Comparison of ENCODE assay signal across 8 mouse cellular contexts in genomic region chr16:95615579-95615978, GRCm38 (mm10). TPM values are rescaled to one million over a fixed set of nuclear protein-coding genes. Genes with fewer than 3 reads are reported as not detected.
DNase-seq lines count a peak whose midpoint lies in the region; TF ChIP-seq lines count a peak whose summit lies in the region.

No protein-coding gene starts in this region.

- 36% methylated on average over 6 of the region's 6 CpGs for WGBS in bone marrow, adult 2 months

- no peak overlapping the region for H3K27ac ChIP-seq in left cerebral cortex, adult 2 months
- no peak overlapping the region for H3K27ac ChIP-seq in bone marrow, adult 2 months (ENCODE audit: control insufficient read depth, insufficient read depth, low read depth, low read length, poor library complexity)

- H3K4me3 ChIP-seq in left cerebral cortex, adult 2 months: no peak overlapping the region
- no peak overlapping the region for H3K4me3 ChIP-seq in bone marrow, adult 2 months (replicated peaks; ENCODE audit: control insufficient read depth, low read depth, low read length)

- H3K4me1 ChIP-seq in bone marrow, adult 2 months (ENCODE audit: control insufficient read depth, insufficient read depth, low read length): peaks cover 4% of the 10 kb centered on the region

- DNase-seq in adrenal gland, adult (ENCODE audit: inconsistent age in 2 of 2, low spot score in 1 of 2): peak; percentile 14 to 64
- no peak for DNase-seq in adrenal gland, adult 2 months
- no peak for DNase-seq in left cerebral cortex, adult 2 months (ENCODE audit: extremely low spot score in 1 of 2, low spot score in 2 of 2)
- DNase-seq in left cerebral cortex, postnatal 25 days (ENCODE audit: low spot score in 2 of 2): no peak
- DNase-seq in heart, postnatal 4 days: peak; percentile 44
- DNase-seq in retina, postnatal 1 day: peak; percentile 40
- DNase-seq in urinary bladder, adult 18-20 months (ENCODE audit: low spot score in 2 of 2): no peak

- intact Hi-C loops in left cerebral cortex, adult 2 months (cut with DNase I): no loop called here
- intact Hi-C loops in left cerebral cortex, postnatal 25 days (cut with DNase I): no loop called here

- no peak for TF ChIP-seq POLR2A in bone marrow, adult 2 months (IDR thresholded peaks at IDR 0.05; ENCODE audit: borderline replicate concordance, control insufficient read depth, low read depth, low read length)

- peak; percentile 76 for TF ChIP-seq CTCF in left cerebral cortex, adult 2 months (IDR thresholded peaks at IDR 0.05)
- TF ChIP-seq CTCF in bone marrow, adult 2 months (IDR thresholded peaks at IDR 0.05; ENCODE audit: control insufficient read depth, insufficient read depth, low read length): peak; percentile 88

RNA-seq across cellular contexts. Expression of gene Erg, which starts 29.2 kb away (rescaled TPM):
- total RNA-seq in adrenal gland, adult 2 months (2021): 10 to 100 TPM; 14.0 to 18.3 TPM
- polyA plus RNA-seq in adrenal gland, adult 2 months (2012; rRNA removed): 13.8 and 14.2 TPM in 2 replicates
- total RNA-seq in left cerebral cortex, adult 2 months (2021): 1 to 10 TPM; 5.5 to 5.6 TPM
- 1 to 10 TPM; 4.2 to 6.4 TPM for total RNA-seq in left cerebral cortex, postnatal 25 days (2021)
- polyA plus RNA-seq in bone marrow, adult 2 months (2011; ENCODE audit: insufficient read depth, insufficient read length, low replicate concordance, missing spikeins): 5.6 and 12.3 TPM in 2 replicates
- 10 to 100 TPM; 39.8 to 40.6 TPM for total RNA-seq in heart, postnatal 4 days (2021)

Comparison
In these comparisons a context has a peak if more than half of its experiments do, and no peak if none do; other contexts are left out.
1. DNase-seq: peak in adrenal gland, adult (2 of 2), heart, postnatal 4 days (single experiment) and retina, postnatal 1 day (single experiment); none in adrenal gland, adult 2 months (single experiment), left cerebral cortex, adult 2 months (0 of 2), left cerebral cortex, postnatal 25 days (0 of 2) and urinary bladder, adult 18-20 months (0 of 2).